Mouse (Mus musculus): ENCODE results near the gene Med16. TPM values are rescaled to one million over a fixed set of nuclear protein-coding genes. Genes with fewer than 3 reads are reported as not detected.
A peak's percentile ranks its signal among the peaks of the same experiment; 100 is the strongest.

Med16 gene
- polyA plus RNA-seq (2016; fragmentation: Nextera tagmentation; extraction: Ambion mirVana), result 63.3 and 70.0 TPM in 2 replicates

DNA sequence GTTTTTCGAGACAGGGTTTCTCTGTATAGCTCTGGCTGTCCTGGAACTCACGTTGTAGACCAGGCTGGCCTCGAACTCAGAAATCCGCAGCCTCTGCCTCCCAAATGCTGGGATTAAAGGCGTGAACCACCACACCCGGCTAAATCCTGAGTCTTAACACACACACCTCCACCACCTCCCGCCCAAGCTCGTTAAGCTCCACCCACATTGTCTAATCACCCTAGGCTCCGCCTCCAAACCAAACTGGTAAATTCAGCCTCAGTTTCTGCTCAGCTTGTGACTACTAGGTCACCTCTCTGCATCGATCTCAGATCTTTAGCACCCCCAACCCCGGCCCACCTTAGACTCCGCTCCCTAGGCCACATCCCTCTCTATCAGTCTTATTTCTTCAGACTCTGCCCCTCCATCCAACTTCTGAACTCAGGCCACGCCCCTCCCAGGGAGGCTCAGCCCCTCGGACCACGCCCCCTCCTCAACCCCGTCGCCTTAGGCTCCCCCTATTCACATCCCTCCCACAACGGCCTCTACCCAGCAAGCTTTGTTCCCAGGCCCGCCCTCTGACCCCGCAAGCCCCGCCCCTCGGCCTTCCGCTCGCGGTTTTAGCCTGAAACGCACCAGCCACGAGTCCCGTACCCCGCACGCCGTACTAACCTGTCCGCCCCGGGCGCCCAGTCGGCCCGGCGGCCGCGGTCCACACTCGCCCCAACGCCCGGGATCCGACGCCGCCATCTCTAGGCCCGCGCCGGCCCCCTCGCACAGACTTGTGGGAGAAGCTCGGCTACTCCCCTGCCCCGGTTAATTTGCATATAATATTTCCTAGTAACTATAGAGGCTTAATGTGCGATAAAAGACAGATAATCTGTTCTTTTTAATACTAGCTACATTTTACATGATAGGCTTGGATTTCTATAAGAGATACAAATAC lies at the start of gene Med16:
Med16 (minus strand) TSS at position 757 of the 925 bp plus-strand sequence.
- ATAC-seq (ENCODE audit: low FRiP score), result peak; percentile 92
- peak within 1 kb of the TSS; percentile 96 for H3K27ac ChIP-seq
- H3K4me1 ChIP-seq, result peaks cover 11% of the 10 kb centered on the region
- peak within 1 kb of the TSS; percentile 46 for H3K4me2 ChIP-seq (replicated peaks)
- H3K9ac ChIP-seq, result peak within 1 kb of the TSS; percentile 78
- WGBS, result 1% methylated on average over 52 of the region's 52 CpGs
- no peaks in the 10 kb centered on the region for H3K27me3 ChIP-seq
- peaks cover 59% of the 10 kb centered on the region for H3K36me3 ChIP-seq
- H3K4me3 ChIP-seq, result peak within 1 kb of the TSS; percentile 55
- H3K9me3 ChIP-seq (replicated peaks), result no peaks in the 10 kb centered on the region

DNA sequence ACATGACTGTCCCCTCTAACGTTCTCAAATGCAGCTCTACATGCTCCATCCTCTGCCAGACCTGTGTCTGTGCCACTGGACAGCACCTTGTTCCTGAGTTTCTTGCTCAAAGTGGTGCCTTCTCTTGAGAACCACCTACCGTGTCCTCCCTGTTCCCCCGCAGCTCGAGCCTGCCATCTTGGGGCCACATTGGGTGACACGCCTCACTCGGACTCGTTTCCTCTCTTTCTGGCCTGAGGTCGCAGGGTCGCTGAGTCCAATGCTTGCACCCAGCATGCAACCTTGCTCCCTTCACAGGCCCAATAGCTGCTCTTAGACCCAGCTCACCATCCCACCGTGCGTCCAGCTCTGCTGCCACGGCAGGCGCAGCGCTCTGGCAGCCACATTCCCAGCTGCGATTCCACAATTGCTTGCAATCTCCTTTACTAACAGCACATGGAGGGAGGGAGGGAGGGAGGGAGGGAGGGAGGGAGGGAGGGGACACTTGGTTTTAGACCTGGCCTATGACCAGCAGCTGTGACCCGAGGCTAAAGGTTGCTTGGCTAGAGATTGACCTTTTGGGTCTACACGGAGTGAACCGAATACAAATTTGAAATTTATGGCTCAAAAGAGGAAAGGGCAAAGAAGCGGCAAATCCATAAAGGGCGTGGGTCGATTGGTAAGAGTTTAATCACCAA lies 49.6 kb upstream of the Med16 start:
- no peak for ATAC-seq (ENCODE audit: low FRiP score)
- Histone ChIP-seq H3K4me3 (no peak overlapping the region), H3K9me3 (replicated peaks) (no peaks in the 10 kb centered on the region), H3K4me1 (peaks cover 13% of the 10 kb centered on the region), H3K9ac (0 out of 2 replicates have a peak overlapping the region, but pooled peaks have one; percentile 27), H3K4me2 (replicated peaks) (peak overlapping the region; percentile 27; the same call in 1 of the 2 replicates), H3K36me3 (peaks cover 17% of the 10 kb centered on the region), H3K27me3 (peaks cover 16% of the 10 kb centered on the region; the same call in 1 of the 2 replicates), H3K27ac (no peak overlapping the region)
- 11% methylated on average over 21 of the region's 21 CpGs for WGBS

DNA sequence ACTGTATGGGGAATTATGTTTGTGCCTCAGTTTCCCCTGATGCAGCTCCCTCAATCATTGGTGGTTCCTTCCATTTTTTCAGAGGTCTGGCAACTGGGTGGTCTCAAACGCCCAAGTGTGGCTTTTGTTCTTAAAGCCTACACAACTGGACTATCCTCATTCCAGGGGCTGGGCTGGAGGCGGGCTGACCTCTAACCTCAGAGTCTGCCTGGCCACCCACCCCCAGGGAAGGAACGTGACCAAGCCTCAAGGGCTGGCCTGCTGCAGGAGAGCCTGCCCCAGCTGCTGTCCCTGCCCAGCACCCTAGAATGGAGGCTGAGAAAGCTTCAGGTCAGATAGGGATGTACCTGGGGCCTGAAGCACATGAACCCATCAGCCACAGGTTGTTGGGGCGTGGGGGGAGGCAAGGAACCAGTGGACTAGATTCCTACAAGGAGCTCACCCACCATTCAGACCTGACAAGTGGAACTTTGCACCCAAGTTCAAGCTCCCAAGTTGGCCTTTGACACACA lies 48.0 kb upstream of the Med16 start:
- no peaks in the 10 kb centered on the region for H3K9me3 ChIP-seq (replicated peaks)
- H3K36me3 ChIP-seq, result peaks cover 13% of the 10 kb centered on the region
- no peak for ATAC-seq (ENCODE audit: low FRiP score)
- H3K27ac ChIP-seq, result no peak overlapping the region
- H3K27me3 ChIP-seq, result peaks cover 16% of the 10 kb centered on the region; the same call in 1 of the 2 replicates
- H3K9ac ChIP-seq, result no peak overlapping the region
- peaks cover 13% of the 10 kb centered on the region for H3K4me1 ChIP-seq
- 19% methylated on average over 4 of the region's 4 CpGs for WGBS
- H3K4me3 ChIP-seq, result no peak overlapping the region
- no peak overlapping the region for H3K4me2 ChIP-seq (replicated peaks)

DNA sequence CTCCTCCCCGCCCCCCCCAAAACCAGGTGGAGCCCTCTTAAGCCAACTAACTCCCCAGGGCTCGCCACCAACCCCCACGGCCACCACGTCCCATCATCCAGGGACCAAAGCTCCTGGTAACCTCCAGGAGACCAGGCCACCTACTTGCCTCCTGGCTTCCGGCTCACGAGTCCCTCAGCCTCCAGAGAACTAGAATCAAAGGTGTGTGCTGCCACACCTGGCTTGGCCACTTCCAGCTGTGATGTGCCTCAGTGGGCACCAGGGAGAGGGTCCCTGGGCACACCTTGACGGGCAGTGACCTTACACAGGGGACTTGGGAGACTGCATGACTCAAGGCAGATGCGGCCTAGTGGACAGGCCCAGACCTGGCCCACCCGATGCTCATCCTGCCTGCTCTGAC lies 47.0 kb upstream of the Med16 start:
- H3K4me1 ChIP-seq, result peaks cover 6% of the 10 kb centered on the region
- peak overlapping the region; percentile 18; the same call in 1 of the 2 replicates for H3K9ac ChIP-seq
- ATAC-seq (ENCODE audit: low FRiP score), result no peak
- no peak overlapping the region for H3K4me2 ChIP-seq (replicated peaks)
- no peaks in the 10 kb centered on the region for H3K9me3 ChIP-seq (replicated peaks)
- H3K36me3 ChIP-seq, result peaks cover 22% of the 10 kb centered on the region
- H3K27ac ChIP-seq, result no peak overlapping the region
- H3K27me3 ChIP-seq, result peaks cover 16% of the 10 kb centered on the region; the same call in 1 of the 2 replicates
- 75% methylated on average over 9 of the region's 9 CpGs for WGBS
- H3K4me3 ChIP-seq, result no peak overlapping the region

DNA sequence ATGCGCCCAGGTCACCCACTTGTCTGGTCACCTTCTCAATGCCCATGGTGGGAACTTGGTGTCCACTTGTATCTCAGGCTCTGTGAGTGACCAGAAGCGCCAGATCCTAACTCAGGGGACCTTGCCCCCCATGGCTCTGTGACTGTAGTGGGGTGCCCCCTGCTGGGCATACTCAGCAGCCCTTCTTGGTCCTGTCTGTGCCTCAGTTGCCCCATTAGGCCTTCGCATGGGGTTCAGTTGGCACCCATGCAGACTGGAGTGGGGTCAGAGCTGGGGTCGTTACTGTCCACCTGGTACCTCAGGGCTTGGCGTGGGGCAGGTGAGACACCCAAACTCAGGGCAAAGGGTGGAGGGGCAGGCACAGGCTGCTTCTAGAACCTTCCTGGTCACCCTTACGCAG lies 45.2 kb upstream of the Med16 start:
- H3K27me3 ChIP-seq, result peaks cover 16% of the 10 kb centered on the region; the same call in 1 of the 2 replicates
- H3K9ac ChIP-seq, result no peak overlapping the region
- H3K4me3 ChIP-seq, result no peak overlapping the region
- peaks cover 40% of the 10 kb centered on the region for H3K36me3 ChIP-seq
- H3K9me3 ChIP-seq (replicated peaks), result no peaks in the 10 kb centered on the region
- no peak overlapping the region for H3K27ac ChIP-seq
- peaks cover 4% of the 10 kb centered on the region; the same call in 1 of the 2 replicates for H3K4me1 ChIP-seq
- 88% methylated on average over 6 of the region's 6 CpGs for WGBS
- H3K4me2 ChIP-seq (replicated peaks), result no peak overlapping the region
- ATAC-seq (ENCODE audit: low FRiP score), result no peak

DNA sequence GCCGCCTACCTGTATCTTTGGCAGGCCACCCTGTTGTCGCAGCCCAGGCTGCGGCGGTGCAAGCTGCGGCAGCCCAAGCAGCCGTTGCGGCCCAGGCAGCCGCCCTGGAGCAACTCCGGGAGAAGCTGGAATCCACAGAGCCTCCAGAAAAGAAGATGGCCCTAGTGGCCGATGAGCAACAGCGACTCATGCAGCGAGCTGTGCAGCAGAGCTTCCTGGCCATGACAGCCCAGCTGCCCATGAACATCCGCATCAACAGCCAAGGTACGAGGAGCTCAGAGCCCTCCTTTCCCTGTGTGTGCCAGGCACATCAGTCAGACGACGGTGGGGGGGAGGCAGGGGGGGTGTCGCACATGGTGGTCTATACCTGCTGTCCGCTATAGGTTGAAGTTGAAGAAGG lies 41.9 kb upstream of the Med16 start:
- no peaks in the 10 kb centered on the region for H3K9me3 ChIP-seq (replicated peaks)
- ATAC-seq (ENCODE audit: low FRiP score), result no peak
- H3K4me1 ChIP-seq, result peaks cover 18% of the 10 kb centered on the region
- H3K9ac ChIP-seq, result no peak overlapping the region
- no peak overlapping the region for H3K4me2 ChIP-seq (replicated peaks)
- H3K27ac ChIP-seq, result no peak overlapping the region
- no peak overlapping the region for H3K4me3 ChIP-seq
- peaks cover 55% of the 10 kb centered on the region for H3K36me3 ChIP-seq
- H3K27me3 ChIP-seq, result peaks cover 7% of the 10 kb centered on the region; the same call in 1 of the 2 replicates
- WGBS, result 90% methylated on average over 18 of the region's 18 CpGs

DNA sequence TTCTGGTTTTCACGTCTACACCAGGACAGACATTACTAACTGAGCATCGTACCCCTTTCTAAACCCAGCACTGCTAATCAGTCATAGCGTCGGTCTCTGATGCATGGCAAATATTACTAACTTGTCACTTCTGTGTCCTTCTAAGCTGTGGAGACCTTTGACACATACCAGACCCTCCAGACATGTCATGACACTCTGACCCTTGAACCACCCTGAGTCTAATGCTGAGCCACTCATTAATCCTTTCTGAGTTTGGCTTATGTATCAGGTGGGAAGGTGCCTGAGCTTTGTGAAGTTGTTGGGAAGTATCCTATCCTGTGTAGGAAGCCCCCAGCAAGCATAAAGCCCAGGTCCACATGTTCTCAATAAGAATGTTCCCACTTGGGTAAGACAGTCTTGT lies 41.1 kb upstream of the Med16 start:
- Histone ChIP-seq H3K27me3 (peaks cover 3% of the 10 kb centered on the region; the same call in 1 of the 2 replicates), H3K4me3 (no peak overlapping the region), H3K9me3 (replicated peaks) (no peaks in the 10 kb centered on the region), H3K27ac (no peak overlapping the region), H3K4me1 (peaks cover 24% of the 10 kb centered on the region), H3K9ac (no peak overlapping the region), H3K4me2 (replicated peaks) (no peak overlapping the region), H3K36me3 (peaks cover 55% of the 10 kb centered on the region)
- 92% methylated on average over 4 of the region's 4 CpGs for whole genome bisulfite sequencing
- ATAC-seq (ENCODE audit: low FRiP score), result no peak

DNA sequence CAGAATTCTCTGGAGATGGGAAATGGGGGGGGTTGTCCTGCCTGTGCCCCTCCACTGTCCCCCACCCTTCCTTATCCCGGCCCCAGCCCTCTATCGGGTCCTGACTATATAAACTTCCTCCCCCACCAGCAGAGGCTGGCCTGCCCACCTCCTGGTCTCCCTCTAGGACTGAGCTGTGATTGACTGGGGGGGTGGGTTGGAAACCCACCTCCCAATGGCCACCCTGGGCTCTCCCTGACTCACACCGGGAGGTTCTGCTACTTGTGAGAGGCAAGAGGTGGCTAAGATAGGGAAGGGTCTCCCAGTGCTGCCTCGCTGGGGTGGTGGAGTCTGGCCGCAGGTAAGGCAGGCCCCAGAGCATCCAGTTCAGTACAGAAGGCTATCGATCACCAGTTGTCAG lies 38.8 kb upstream of the Med16 start:
- H3K4me1 ChIP-seq, result peaks cover 30% of the 10 kb centered on the region
- 73% methylated on average over 6 of the region's 6 CpGs for WGBS
- H3K9ac ChIP-seq, result no peak overlapping the region
- ATAC-seq (ENCODE audit: low FRiP score), result no peak
- H3K9me3 ChIP-seq (replicated peaks), result no peaks in the 10 kb centered on the region
- no peak overlapping the region for H3K4me2 ChIP-seq (replicated peaks)
- no peaks in the 10 kb centered on the region for H3K27me3 ChIP-seq
- H3K36me3 ChIP-seq, result peaks cover 45% of the 10 kb centered on the region
- no peak overlapping the region for H3K27ac ChIP-seq
- no peak overlapping the region for H3K4me3 ChIP-seq

DNA sequence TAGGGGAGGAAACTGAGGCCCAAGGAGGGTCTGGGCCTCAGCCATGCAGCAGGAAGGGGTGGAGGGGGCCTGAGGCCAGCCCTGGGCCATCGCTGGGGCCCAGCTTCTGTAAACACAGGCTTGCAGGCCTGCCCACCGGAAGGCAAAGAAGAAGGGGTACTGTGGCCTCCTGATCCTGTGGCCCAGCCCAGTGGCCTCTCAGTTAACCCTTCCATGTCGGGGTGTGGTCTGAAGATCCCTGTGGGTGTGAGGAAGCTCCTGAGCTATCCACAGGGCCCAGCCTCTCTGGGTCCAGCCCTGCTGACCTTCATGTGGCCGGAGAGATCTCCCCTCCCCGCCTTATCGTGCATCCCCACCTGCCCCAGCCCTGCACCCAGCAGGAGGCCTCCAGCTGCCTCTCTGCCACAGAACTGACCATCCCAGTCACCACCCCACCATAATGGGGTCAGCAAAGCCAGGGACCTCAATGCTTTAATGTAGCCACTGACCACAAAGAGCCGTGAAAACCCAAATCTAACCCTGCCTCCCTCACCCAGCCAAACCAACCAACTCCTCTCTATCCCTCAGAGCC lies 38.1 kb upstream of the Med16 start:
- Histone ChIP-seq H3K4me2 (replicated peaks) (no peak overlapping the region), H3K4me1 (peaks cover 30% of the 10 kb centered on the region), H3K9ac (peak overlapping the region; percentile 49), H3K9me3 (replicated peaks) (no peaks in the 10 kb centered on the region), H3K27me3 (no peaks in the 10 kb centered on the region), H3K27ac (peak overlapping the region; percentile 74), H3K4me3 (no peak overlapping the region), H3K36me3 (peaks cover 49% of the 10 kb centered on the region)
- WGBS, result 11% methylated on average over 7 of the region's 7 CpGs
- no peak for ATAC-seq (ENCODE audit: low FRiP score)

DNA sequence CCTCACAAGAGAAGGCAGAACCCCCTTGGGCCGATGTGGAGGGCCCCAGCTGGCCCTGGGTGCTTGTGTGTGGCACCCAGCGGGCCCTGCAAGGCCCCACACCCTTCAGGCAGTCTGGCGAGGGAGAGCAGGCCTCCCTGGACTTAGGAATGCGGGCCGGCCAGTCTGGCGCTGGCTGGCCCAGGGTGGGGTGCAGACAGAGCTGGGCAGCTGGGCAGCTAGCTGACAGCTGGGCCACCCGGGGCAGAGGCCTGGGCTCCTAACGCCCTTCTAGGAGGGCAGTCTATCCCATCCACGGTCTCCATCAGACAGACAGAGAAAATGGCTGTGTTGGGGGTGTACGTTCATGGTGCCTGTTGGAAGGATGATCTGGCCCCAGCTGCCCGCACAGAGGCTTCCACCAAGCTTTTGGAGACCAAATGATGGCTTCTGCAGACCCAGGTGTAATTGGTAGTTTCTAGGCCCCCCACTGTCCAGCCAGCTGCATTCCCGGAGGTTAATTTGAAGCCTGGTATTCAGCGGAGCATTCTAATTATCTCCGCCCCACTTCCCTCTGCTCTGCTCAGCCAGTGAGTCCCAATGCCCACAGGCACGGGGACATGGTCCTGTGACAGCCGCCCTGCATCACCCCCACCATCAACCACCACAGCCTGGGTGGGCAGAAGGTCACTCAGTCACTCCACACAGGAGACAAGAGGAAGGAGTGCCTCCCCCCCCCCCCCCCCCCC lies 36.9 kb upstream of the Med16 start:
- 14% methylated on average over 16 of the region's 16 CpGs for WGBS
- peak overlapping the region; percentile 11; the same call in 1 of the 2 replicates for H3K4me2 ChIP-seq (replicated peaks)

DNA sequence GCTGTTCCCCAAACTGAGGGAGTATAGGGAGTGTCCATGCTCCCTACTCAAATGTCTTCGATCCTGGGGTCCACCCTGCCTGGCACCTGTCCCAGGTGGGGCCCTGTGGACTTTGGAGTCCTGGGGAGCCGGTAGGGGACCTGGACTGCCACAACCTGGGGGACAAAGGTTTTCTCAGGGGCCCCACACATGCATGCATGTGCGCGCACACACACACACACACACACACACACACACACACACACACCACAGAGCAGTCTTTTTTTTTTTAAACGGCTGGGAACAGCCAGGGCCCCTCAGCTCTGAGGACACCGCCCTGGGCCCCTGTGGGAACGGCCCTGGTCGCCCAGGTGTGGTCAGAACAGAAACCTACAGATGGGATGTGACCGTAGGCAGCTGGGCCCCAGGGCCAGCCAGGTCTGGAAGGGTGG lies 34.8 kb upstream of the Med16 start:
- ATAC-seq (ENCODE audit: low FRiP score), result no peak
- WGBS, result 91% methylated on average over 8 of the region's 9 CpGs
- H3K27ac ChIP-seq, result no peak overlapping the region
- peaks cover 19% of the 10 kb centered on the region; the same call in 1 of the 2 replicates for H3K36me3 ChIP-seq
- peaks cover 30% of the 10 kb centered on the region for H3K4me1 ChIP-seq
- H3K27me3 ChIP-seq, result no peaks in the 10 kb centered on the region
- no peak overlapping the region for H3K4me2 ChIP-seq (replicated peaks)
- H3K4me3 ChIP-seq, result no peak overlapping the region
- H3K9me3 ChIP-seq (replicated peaks), result no peaks in the 10 kb centered on the region
- H3K9ac ChIP-seq, result 0 out of 2 replicates have a peak overlapping the region, but pooled peaks have one; percentile 13

More for the DNA sequence above, 36.9 kb upstream of the Med16 start:
- Histone ChIP-seq H3K27ac (peak overlapping the region; percentile 74), H3K4me3 (no peak overlapping the region), H3K9ac (peak overlapping the region; percentile 47), H3K27me3 (no peaks in the 10 kb centered on the region), H3K4me1 (peaks cover 30% of the 10 kb centered on the region), H3K9me3 (replicated peaks) (no peaks in the 10 kb centered on the region), H3K36me3 (peaks cover 41% of the 10 kb centered on the region)
- peak; percentile 58 for ATAC-seq (ENCODE audit: low FRiP score)
